Mouse (Mus musculus): ENCODE measurements around the gene Gm43951.

The Gm43951 gene

GRCm38 (mm10) chr11:72206341-72207203 lies at the start of gene Gm43951:
Gm43951 (minus strand) TSS chr11:72206840.
- peak; percentile 61 for DNase-seq (ENCODE audit: low spot score)

DNA sequence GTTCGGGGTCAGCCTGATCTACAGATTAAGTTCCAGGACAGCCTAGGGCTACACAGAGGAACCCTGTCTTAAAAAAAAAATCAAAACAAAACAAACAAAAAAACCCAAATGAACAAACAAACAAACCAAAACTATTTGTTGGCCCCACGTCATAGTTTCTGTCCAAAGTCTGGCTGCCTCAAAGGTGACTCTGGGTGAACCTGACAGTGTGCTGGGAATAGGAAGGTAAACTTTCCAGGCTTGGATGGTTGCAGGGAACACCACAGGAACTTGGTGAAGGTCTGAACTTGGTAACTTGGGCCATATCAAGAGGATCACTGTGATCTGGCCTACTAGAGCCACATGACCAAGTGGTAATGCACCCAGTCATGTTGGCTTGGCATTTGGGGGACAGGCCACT lies 49.8 kb upstream of the Gm43951 start:
- no peak for DNase-seq (ENCODE audit: low spot score)

DNA sequence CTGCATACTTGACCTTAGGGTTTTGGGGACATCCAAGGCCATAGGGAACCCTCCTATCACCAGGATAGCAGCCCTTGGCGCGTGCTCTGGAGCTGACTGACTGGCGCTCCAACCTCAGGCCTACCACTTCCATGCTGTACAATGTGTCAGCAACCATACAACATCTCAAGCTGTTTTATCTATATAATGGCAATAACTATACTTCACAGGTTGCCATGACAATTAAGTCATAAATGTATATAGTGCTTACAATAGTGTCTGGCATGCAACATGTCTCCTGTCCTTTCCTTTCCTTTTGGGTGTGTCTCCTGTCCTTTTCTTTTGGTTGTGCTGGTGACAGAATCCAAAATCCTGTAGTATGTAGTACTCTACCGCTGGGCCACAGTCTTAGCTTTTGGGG lies 49.0 kb upstream of the Gm43951 start:
- no peak for DNase-seq (ENCODE audit: low spot score)

- DNase-seq (ENCODE audit: low spot score) = no peak
These were observed 38.6 kb upstream of the Gm43951 start for GRCm38 (mm10) chr11:72245196-72245753.

DNA sequence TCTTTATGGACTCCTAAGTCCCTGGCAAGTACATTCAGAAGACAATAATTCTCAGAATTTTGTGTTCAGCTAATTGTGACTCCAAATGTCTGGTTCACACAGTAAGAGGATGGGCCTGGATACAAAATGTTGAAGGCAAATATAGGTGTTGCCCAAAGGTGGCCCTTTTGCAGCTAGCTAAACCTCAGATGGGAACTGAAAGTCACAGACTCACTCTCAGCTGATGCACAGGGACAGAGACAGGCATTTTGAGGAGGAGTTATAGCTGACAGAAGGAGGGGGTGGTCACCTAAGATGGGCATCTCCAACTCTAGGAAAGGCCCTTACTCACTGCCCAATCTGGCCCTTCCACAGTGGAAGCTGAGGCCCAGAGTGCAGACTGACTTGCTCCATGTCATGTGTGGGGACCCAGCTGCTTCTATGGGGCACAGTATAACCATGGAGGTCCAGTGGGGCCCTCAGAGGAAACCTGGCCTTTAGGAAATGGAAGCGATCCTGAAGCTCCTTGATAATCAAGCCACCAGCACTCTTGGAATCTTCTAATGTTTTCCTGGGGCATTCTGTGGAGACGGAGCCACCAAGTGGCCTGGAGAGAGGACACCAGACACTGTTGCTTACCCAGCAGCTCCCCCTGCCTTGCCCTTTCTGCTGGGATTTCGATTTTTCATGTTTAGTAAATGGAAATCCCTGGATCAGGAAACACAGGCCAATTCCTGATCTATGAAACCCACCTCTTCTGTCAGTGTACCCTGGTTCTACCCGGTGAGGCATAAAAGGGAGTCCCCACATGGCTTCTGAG lies 33.6 kb upstream of the Gm43951 start:
- DNase-seq (ENCODE audit: low spot score) = no peak

DNA sequence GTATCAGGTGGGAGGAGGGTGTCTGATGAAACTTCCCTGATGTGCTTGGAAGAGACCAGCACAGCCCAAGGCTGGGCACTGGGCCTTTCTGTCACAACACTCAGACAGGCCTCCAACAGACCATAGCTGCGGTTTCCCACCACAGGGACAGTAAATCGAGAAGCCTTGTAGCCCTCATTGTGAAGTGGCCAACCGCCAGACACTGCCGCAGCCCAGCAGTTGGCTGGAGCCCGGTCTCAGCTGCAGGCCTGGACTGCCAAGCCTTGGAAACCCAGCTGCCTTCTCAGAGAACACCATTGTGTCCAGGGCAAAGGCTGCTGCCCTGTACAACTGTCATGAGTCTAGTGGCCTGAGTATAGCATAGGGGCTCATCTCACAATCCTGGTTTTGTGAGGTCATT lies 27.4 kb upstream of the Gm43951 start:
- DNase-seq (ENCODE audit: low spot score) = no peak

GRCm38 (mm10) chr11:72232991-72233390 lies 26.4 kb upstream of the Gm43951 start:
- DNase-seq (ENCODE audit: low spot score) = no peak

DNA sequence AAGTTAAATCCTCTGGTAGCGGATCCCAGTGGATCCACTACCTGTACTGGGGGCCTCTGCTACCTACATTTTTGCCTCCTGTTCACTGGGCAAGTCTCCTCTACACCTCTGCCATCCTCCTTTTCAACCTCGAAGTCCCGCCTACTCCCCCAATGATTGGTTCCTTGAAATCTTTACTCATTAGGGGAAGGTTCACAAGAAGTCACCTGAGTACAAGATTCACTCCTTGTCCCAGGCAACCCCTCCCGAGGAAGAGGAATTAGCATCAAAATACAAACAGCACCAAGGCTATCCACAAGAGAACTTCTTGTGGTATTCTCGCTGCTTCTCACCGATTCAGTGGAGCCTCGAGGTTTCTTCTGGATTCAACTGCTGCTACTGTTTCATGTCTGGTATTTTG lies 25.4 kb upstream of the Gm43951 start:
- no peak for DNase-seq (ENCODE audit: low spot score)

DNA sequence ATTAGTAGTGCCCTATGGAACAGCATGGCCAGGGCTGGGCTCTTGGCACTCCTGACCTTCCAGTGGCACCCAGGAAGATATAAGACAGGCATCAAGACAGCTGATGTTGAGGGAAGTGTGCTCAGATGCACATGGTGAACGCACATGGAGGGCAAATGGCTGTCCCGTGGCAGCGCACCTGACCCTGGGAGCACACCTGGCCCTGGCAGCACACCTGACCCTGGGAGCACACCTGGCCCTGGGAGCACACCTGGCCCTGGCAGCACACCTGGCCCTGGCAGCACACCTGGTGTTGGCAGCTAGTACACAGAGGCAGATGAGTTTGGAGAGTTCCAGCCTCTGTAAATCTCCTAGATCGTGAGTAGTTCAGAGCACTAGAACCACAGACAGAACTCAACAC lies 21.9 kb upstream of the Gm43951 start:
- DNase-seq (ENCODE audit: low spot score) = no peak

DNA sequence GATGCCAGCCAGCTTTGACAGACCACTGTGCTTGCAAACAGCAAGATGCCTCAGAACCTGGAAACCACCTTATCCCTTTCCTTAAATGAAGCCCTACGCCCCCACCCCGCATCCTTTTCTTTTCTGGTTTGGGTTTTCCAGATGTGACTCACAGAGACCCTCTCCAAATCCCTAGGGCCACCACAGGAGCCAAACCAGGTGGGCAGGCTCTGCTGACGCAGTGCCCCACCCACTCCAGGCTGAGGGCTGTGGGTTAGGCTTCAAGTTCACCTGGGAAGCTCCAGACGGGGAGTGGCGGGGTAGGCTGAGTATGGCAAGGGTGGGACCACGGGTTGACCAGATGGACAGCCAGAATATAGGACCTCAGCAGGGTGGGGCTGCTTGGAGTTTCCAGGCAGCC lies 20.3 kb upstream of the Gm43951 start:
- DNase-seq (ENCODE audit: low spot score) = no peak

- DNase-seq (ENCODE audit: low spot score) = peak; percentile 27
These were observed 19.6 kb upstream of the Gm43951 start for GRCm38 (mm10) chr11:72226020-72226791.

DNA sequence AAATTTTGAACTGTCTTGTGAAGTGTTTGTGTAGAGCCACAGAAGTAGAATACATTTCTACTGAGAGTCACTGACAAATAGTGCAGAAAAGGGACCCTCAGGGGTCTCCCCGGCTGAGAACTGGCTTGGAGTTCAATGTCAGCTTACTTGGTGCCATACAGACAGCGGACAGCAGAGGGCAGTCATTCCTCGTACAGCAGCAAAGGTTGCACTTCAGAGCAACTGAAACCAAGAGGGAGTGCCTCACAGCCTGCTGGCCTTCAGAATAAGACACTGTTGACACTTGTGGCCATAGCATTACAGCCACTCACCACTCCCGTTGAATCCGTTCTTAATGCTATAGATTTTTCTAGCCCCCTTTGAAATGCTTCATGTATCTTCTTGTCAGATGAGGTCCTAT lies 18.2 kb upstream of the Gm43951 start:
- DNase-seq (ENCODE audit: low spot score) = peak; percentile 61

DNA sequence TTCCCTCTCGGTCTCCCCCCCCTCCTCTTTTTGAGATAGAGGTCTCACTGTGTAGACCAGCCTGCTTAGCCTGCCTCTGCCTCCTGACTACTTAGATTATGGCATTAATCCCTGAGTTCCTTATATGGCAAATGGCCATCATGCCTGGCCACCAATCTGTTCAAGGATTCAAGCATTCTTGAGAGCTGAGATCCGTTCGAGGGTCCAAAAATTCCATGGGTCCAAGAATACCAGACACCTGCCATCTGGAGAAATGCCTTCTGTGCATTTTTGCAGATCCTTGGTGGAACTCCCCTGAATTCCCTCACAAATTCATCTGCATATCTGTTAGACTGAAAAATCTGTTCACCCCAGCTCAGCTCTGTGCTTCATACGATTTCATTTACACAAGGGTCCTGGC lies 16.8 kb upstream of the Gm43951 start:
- DNase-seq (ENCODE audit: low spot score) = no peak

GRCm38 (mm10) chr11:72221278-72221677 lies 14.6 kb upstream of the Gm43951 start:
- peak; percentile 59 for DNase-seq (ENCODE audit: low spot score)

GRCm38 (mm10) chr11:72217116-72217515 lies 10.5 kb upstream of the Gm43951 start:
- no peak for DNase-seq (ENCODE audit: low spot score)

GRCm38 (mm10) chr11:72215410-72215797 lies 8.8 kb upstream of the Gm43951 start, which contains the start of gene Med31:
Med31 (minus strand) TSS chr11:72215592.
- DNase-seq (ENCODE audit: low spot score) = peak; percentile 82

GRCm38 (mm10) chr11:72214591-72215409 lies 8.2 kb upstream of the Gm43951 start:
- peak; percentile 97 for DNase-seq (ENCODE audit: low spot score)

GRCm38 (mm10) chr11:72207834-72208377 lies 1.3 kb upstream of the Gm43951 start:
- no peak for DNase-seq (ENCODE audit: low spot score)

DNA sequence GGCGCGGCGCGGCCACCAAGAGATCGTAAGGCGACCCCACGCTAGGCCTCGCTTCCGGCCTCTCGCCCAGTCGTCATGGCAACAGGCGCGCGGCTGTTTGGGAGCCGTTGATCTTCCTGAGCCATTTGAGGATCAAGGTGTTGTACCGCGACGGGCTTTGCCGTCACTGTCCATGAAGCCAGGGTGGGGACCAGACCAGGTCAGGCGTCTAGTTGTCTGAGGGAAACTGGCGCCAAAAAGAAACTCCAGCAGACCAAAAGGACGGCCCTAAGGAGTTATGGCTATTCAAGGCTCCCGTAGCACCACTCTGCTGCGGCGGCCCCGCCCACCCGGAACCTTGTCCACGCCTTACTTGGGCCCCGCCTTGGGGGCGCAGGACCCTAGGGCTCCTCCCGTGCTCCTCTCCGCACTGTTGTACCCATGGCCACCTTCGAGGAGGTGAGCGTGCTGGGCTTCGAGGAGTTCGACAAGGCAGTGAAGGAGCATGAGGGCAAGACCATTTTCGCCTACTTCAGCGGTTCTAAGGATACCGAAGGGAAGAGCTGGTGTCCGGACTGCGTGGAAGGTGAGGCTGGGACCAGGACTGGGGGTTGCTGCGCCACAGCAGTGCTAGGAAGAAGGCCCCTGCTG lies 679 bp upstream of the Gm43951 start, which contains the start of the genes 4933427D14Rik and Txndc17:
TSS of gene 4933427D14Rik (minus strand) at position 256 of the 630 bp plus-strand sequence.
TSS of gene Txndc17 (plus strand) at position 344 of the 630 bp plus-strand sequence.
- DNase-seq (ENCODE audit: low spot score) = peak; percentile 78

- DNase-seq (ENCODE audit: low spot score) = no peak
These were observed 1.4 kb downstream of the Gm43951 start for GRCm38 (mm10) chr11:72205256-72205655.

Measured in MN1 (cell line).